Mouse (Mus musculus): Measurements from ENCODE around the gene Cdh4. TPM values are rescaled to one million over a fixed set of nuclear protein-coding genes. Genes with fewer than 3 reads are reported as not detected.

Gene Cdh4
- polyA plus RNA-seq, 1 experiment from 2014 or later = 43.0 TPM

DNA sequence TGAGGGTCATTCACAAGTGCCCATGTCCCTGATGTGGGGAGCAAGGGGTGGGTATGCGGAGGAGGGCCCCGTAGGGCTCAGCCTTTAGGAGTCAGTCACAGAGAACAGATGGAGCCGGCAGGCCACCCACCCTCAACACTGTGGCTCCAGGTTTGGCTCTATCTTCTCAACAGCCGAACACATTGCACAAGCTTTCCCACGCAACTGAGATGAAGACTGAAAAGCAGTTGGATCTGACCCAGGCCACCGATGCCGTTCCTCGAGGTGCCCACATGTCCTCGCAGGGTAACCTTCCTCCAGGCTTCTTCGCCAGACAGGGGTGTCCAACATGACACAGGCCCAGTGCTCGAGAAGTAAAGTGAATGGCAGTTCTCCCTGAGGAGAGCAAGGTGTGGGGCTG lies 144.2 kb downstream of the Cdh4 start:
- no peaks in the 10 kb centered on the region for H3K36me3 ChIP-seq (ENCODE audit: control insufficient read depth, insufficient read depth, low read length)
- H3K27ac ChIP-seq (ENCODE audit: low read depth, low read length) = no peak overlapping the region
- H3K9me3 ChIP-seq (ENCODE audit: control insufficient read depth, low read length) = no peaks in the 10 kb centered on the region
- no peak overlapping the region for H3K4me3 ChIP-seq (ENCODE audit: low read length)
- 86% methylated on average over 11 of the region's 11 CpGs for WGBS
- ATAC-seq = no peak
- no peak overlapping the region for H3K4me2 ChIP-seq (ENCODE audit: low read length)
- no peaks in the 10 kb centered on the region for H3K27me3 ChIP-seq (replicated peaks; ENCODE audit: control insufficient read depth, insufficient read depth, low read length)
- peaks cover 7% of the 10 kb centered on the region for H3K4me1 ChIP-seq (ENCODE audit: control insufficient read depth, insufficient read depth, low read depth, low read length)
- no peak overlapping the region for H3K9ac ChIP-seq (ENCODE audit: low read depth, low read length)

DNA sequence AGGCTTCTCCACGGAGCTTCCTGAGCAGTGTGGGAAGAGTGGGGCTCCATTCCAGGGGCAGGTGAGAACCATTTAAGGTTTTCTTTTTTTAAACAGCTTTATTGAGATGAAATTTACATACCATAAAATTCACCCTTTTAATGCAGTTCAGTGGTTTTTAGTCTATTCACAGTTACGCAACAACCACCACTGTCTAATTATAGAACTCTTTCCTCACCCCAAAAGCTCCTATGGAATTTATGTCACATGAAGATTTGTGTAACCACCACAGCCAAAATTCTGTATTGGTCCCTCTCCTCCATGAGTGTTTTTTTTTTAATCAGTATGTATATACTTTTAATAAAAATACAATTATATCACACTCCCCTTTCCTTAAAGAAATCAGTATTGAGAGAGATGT lies 144.8 kb downstream of the Cdh4 start:
- peaks cover 7% of the 10 kb centered on the region for H3K4me1 ChIP-seq (ENCODE audit: control insufficient read depth, insufficient read depth, low read depth, low read length)
- H3K9me3 ChIP-seq (ENCODE audit: control insufficient read depth, low read length) = no peaks in the 10 kb centered on the region
- no peak for ATAC-seq
- 91% methylated on average over 2 of the region's 2 CpGs for WGBS
- no peaks in the 10 kb centered on the region for H3K27me3 ChIP-seq (replicated peaks; ENCODE audit: control insufficient read depth, insufficient read depth, low read length)
- no peak overlapping the region for H3K27ac ChIP-seq (ENCODE audit: low read depth, low read length)
- no peak overlapping the region for H3K4me3 ChIP-seq (ENCODE audit: low read length)
- no peak overlapping the region for H3K4me2 ChIP-seq (ENCODE audit: low read length)
- no peaks in the 10 kb centered on the region for H3K36me3 ChIP-seq (ENCODE audit: control insufficient read depth, insufficient read depth, low read length)
- no peak overlapping the region for H3K9ac ChIP-seq (ENCODE audit: low read depth, low read length)

- H3K9me3 ChIP-seq (ENCODE audit: control insufficient read depth, low read length) = no peaks in the 10 kb centered on the region
- H3K36me3 ChIP-seq (ENCODE audit: control insufficient read depth, insufficient read depth, low read length) = no peaks in the 10 kb centered on the region
- H3K27ac ChIP-seq (ENCODE audit: low read depth, low read length) = no peak overlapping the region
- H3K9ac ChIP-seq (ENCODE audit: low read depth, low read length) = no peak overlapping the region
- ATAC-seq = peak; percentile 34
- H3K27me3 ChIP-seq (replicated peaks; ENCODE audit: control insufficient read depth, insufficient read depth, low read length) = no peaks in the 10 kb centered on the region
- H3K4me2 ChIP-seq (ENCODE audit: low read length) = no peak overlapping the region
- no peaks in the 10 kb centered on the region; the same call in 1 of the 2 replicates for H3K4me1 ChIP-seq (ENCODE audit: control insufficient read depth, insufficient read depth, low read depth, low read length)
- WGBS = 46% methylated on average over 5 of the region's 5 CpGs
- no peak overlapping the region for H3K4me3 ChIP-seq (ENCODE audit: low read length)
Measured at GRCm38 (mm10) chr2:179591661-179592060, 149.4 kb downstream of the Cdh4 start.

- no peak overlapping the region for H3K9ac ChIP-seq (ENCODE audit: low read depth, low read length)
- H3K27ac ChIP-seq (ENCODE audit: low read depth, low read length) = no peak overlapping the region
- no peaks in the 10 kb centered on the region for H3K27me3 ChIP-seq (replicated peaks; ENCODE audit: control insufficient read depth, insufficient read depth, low read length)
- H3K4me2 ChIP-seq (ENCODE audit: low read length) = no peak overlapping the region
- no peaks in the 10 kb centered on the region for H3K9me3 ChIP-seq (ENCODE audit: control insufficient read depth, low read length)
- no peaks in the 10 kb centered on the region for H3K36me3 ChIP-seq (ENCODE audit: control insufficient read depth, insufficient read depth, low read length)
- ATAC-seq = peak; percentile 41; the same call in 1 of the 2 replicates
- H3K4me1 ChIP-seq (ENCODE audit: control insufficient read depth, insufficient read depth, low read depth, low read length) = peaks cover 2% of the 10 kb centered on the region
- WGBS = 53% methylated on average over 4 of the region's 4 CpGs
- H3K4me3 ChIP-seq (ENCODE audit: low read length) = no peak overlapping the region
Measured at GRCm38 (mm10) chr2:179595013-179595412, 152.8 kb downstream of the Cdh4 start.

DNA sequence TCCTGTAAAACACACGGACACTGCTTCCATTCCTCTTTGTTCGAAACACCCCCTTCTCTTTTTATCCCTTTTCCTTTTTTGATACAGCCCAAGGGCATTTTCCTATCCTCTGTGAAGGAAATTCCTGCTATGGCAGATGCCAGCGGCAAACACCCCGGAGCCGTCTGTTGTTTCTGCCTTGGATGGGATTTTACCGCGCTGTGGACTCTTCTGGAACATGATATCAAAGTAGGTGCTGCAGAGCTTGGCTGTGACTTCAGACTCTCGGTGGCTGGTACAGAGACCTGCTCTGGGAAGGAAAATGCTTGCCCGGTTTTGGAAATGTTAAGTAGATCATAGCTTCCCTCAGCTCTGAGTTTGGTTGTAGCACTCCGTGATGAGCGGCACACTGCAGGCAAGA lies 156.7 kb downstream of the Cdh4 start:
- H3K9ac ChIP-seq (ENCODE audit: low read depth, low read length) = no peak overlapping the region
- H3K4me1 ChIP-seq (ENCODE audit: control insufficient read depth, insufficient read depth, low read depth, low read length) = peaks cover 2% of the 10 kb centered on the region; the same call in 1 of the 2 replicates
- no peaks in the 10 kb centered on the region for H3K9me3 ChIP-seq (ENCODE audit: control insufficient read depth, low read length)
- no peak overlapping the region for H3K27ac ChIP-seq (ENCODE audit: low read depth, low read length)
- H3K36me3 ChIP-seq (ENCODE audit: control insufficient read depth, insufficient read depth, low read length) = no peaks in the 10 kb centered on the region
- ATAC-seq = no peak
- no peaks in the 10 kb centered on the region for H3K27me3 ChIP-seq (replicated peaks; ENCODE audit: control insufficient read depth, insufficient read depth, low read length)
- WGBS = 80% methylated on average over 11 of the region's 11 CpGs
- H3K4me3 ChIP-seq (ENCODE audit: low read length) = no peak overlapping the region
- no peak overlapping the region for H3K4me2 ChIP-seq (ENCODE audit: low read length)

GRCm38 (mm10) chr2:179599886-179600285 lies 157.7 kb downstream of the Cdh4 start:
- ATAC-seq = peak; percentile 22; the same call in 1 of the 2 replicates
- Histone ChIP-seq H3K9me3 (ENCODE audit: control insufficient read depth, low read length) (no peaks in the 10 kb centered on the region), H3K27me3 (replicated peaks; ENCODE audit: control insufficient read depth, insufficient read depth, low read length) (no peaks in the 10 kb centered on the region), H3K4me1 (ENCODE audit: control insufficient read depth, insufficient read depth, low read depth, low read length) (peaks cover 2% of the 10 kb centered on the region; the same call in 1 of the 2 replicates), H3K4me2 (ENCODE audit: low read length) (no peak overlapping the region), H3K36me3 (ENCODE audit: control insufficient read depth, insufficient read depth, low read length) (no peaks in the 10 kb centered on the region), H3K4me3 (ENCODE audit: low read length) (no peak overlapping the region), H3K9ac (ENCODE audit: low read depth, low read length) (no peak overlapping the region), H3K27ac (ENCODE audit: low read depth, low read length) (no peak overlapping the region)
- 47% methylated on average over 1 of the region's 1 CpGs for WGBS

- H3K4me2 ChIP-seq (ENCODE audit: low read length) = no peak overlapping the region
- H3K27me3 ChIP-seq (replicated peaks; ENCODE audit: control insufficient read depth, insufficient read depth, low read length) = no peaks in the 10 kb centered on the region
- 93% methylated on average over 2 of the region's 2 CpGs for WGBS
- H3K27ac ChIP-seq (ENCODE audit: low read depth, low read length) = no peak overlapping the region
- H3K4me3 ChIP-seq (ENCODE audit: low read length) = no peak overlapping the region
- ATAC-seq = peak; percentile 29
- H3K9me3 ChIP-seq (ENCODE audit: control insufficient read depth, low read length) = no peaks in the 10 kb centered on the region
- H3K36me3 ChIP-seq (ENCODE audit: control insufficient read depth, insufficient read depth, low read length) = no peaks in the 10 kb centered on the region
- H3K4me1 ChIP-seq (ENCODE audit: control insufficient read depth, insufficient read depth, low read depth, low read length) = peaks cover 2% of the 10 kb centered on the region
- no peak overlapping the region for H3K9ac ChIP-seq (ENCODE audit: low read depth, low read length)
Measured at GRCm38 (mm10) chr2:179600347-179600746, 158.1 kb downstream of the Cdh4 start.

DNA sequence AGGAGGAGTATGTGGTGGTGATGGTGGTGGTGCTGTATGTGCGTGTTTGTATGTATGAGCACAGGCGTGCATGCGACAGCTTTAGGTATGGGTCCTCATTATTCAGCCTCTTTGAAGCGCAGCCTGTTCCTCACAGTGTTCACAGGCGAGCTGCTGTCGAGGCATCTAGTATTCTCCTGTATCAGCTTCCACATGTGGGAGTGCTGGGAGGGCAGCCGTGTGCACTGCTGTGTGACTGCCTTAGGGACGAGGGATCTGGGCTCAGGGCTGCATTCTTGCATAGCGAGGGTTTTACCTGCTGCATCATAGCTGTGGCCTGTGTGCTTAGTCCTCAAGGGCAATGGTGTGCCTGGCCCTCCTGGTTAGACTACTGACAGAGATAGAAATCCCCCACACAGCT lies 158.9 kb downstream of the Cdh4 start:
- H3K27ac ChIP-seq (ENCODE audit: low read depth, low read length) = no peak overlapping the region
- ATAC-seq = no peak
- H3K4me2 ChIP-seq (ENCODE audit: low read length) = no peak overlapping the region
- H3K4me1 ChIP-seq (ENCODE audit: control insufficient read depth, insufficient read depth, low read depth, low read length) = peaks cover 2% of the 10 kb centered on the region
- no peaks in the 10 kb centered on the region for H3K27me3 ChIP-seq (replicated peaks; ENCODE audit: control insufficient read depth, insufficient read depth, low read length)
- 82% methylated on average over 9 of the region's 9 CpGs for WGBS
- no peak overlapping the region for H3K9ac ChIP-seq (ENCODE audit: low read depth, low read length)
- H3K36me3 ChIP-seq (ENCODE audit: control insufficient read depth, insufficient read depth, low read length) = no peaks in the 10 kb centered on the region
- no peak overlapping the region for H3K4me3 ChIP-seq (ENCODE audit: low read length)
- H3K9me3 ChIP-seq (ENCODE audit: control insufficient read depth, low read length) = no peaks in the 10 kb centered on the region

- Histone ChIP-seq H3K9me3 (ENCODE audit: control insufficient read depth, low read length) (no peaks in the 10 kb centered on the region), H3K4me3 (ENCODE audit: low read length) (no peak overlapping the region)
- WGBS = 78% methylated on average over 3 of the region's 3 CpGs
Measured at GRCm38 (mm10) chr2:179604746-179605145, 162.5 kb downstream of the Cdh4 start.

DNA sequence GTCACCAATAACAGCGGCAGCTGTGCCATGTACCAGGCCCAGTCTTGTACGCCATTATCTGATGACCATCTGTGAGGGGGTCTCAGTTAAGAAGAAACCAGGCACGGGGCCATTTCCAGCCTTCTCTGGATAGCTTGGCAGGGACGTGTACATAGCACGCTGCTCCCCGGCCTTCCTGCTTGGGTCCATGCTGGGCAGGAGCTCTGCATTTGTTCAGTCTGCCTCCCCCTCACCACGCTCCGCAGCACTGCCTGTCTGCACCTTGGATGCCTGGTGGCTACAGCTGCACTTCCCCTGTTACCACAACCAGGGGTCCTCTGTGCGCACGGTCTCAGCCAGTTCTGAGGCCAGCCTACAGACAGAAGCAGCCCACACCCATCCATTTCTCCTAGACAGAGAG lies 163.0 kb downstream of the Cdh4 start:
- Histone ChIP-seq H3K27me3 (replicated peaks; ENCODE audit: control insufficient read depth, insufficient read depth, low read length) (no peaks in the 10 kb centered on the region), H3K36me3 (ENCODE audit: control insufficient read depth, insufficient read depth, low read length) (no peaks in the 10 kb centered on the region), H3K27ac (ENCODE audit: low read depth, low read length) (no peak overlapping the region), H3K9me3 (ENCODE audit: control insufficient read depth, low read length) (no peaks in the 10 kb centered on the region), H3K9ac (ENCODE audit: low read depth, low read length) (no peak overlapping the region), H3K4me3 (ENCODE audit: low read length) (no peak overlapping the region), H3K4me1 (ENCODE audit: control insufficient read depth, insufficient read depth, low read depth, low read length) (no peaks in the 10 kb centered on the region; the same call in 1 of the 2 replicates), H3K4me2 (ENCODE audit: low read length) (no peak overlapping the region)
- peak; percentile 63 for ATAC-seq
- 67% methylated on average over 10 of the region's 10 CpGs for WGBS

More at GRCm38 (mm10) chr2:179604746-179605145, 162.5 kb downstream of the Cdh4 start:
- Histone ChIP-seq H3K27me3 (replicated peaks; ENCODE audit: control insufficient read depth, insufficient read depth, low read length) (no peaks in the 10 kb centered on the region), H3K4me2 (ENCODE audit: low read length) (no peak overlapping the region), H3K27ac (ENCODE audit: low read depth, low read length) (no peak overlapping the region), H3K9ac (ENCODE audit: low read depth, low read length) (no peak overlapping the region), H3K4me1 (ENCODE audit: control insufficient read depth, insufficient read depth, low read depth, low read length) (no peaks in the 10 kb centered on the region; the same call in 1 of the 2 replicates), H3K36me3 (ENCODE audit: control insufficient read depth, insufficient read depth, low read length) (no peaks in the 10 kb centered on the region)
- no peak for ATAC-seq
